Mouse (Mus musculus) G1E (cell line): ENCODE data around the gene Prdm13.

ENCODE experiments used
- CTCF ChIP-seq: IDR thresholded peaks from 2 replicates; pipeline ENCODE4 v1.5.1; 2012; ENCODE audit warnings: low read depth, low read length, inconsistent platforms, mixed read lengths
- GATA1 ChIP-seq: IDR thresholded peaks from 2 replicates; pipeline ENCODE4 v1.6.1; 2012; ENCODE audit warnings: borderline replicate concordance, low read length, inconsistent platforms, mixed read lengths
- GATA2 ChIP-seq: IDR thresholded peaks from 2 replicates; pipeline ENCODE4 v1.6.1; 2012; ENCODE audit warnings: low read depth, low read length, inconsistent platforms, borderline replicate concordance

- TF ChIP-seq GATA1, result no peak
- TF ChIP-seq CTCF, result no peak
- no peak for TF ChIP-seq GATA2
Observed at GRCm38 (mm10) chr4:21665961-21666360, 19.8 kb downstream of the Prdm13 start.
